Mouse (Mus musculus) ES-Bruce4 (cell line): ENCODE results near the gene Mpc1. TPM values are rescaled to one million over a fixed set of nuclear protein-coding genes. Genes with fewer than 3 reads are reported as not detected.

Experiments used
- H3K27ac ChIP-seq: 2 replicates; pipeline ENCODE4 v1.5.1; 2012; ENCODE audit warnings: low read length, inconsistent platforms; ENCODE audit not compliant: insufficient read depth
- H3K27me3 ChIP-seq: 2 replicates; pipeline ENCODE4 v1.6.1; 2012; ENCODE audit warnings: mild to moderate bottlenecking, low read length, inconsistent platforms; ENCODE audit not compliant: control insufficient read depth, poor library complexity, insufficient read depth, severe bottlenecking
- H3K36me3 ChIP-seq: 2 replicates; pipeline ENCODE4 v1.6.1; 2012; ENCODE audit warnings: inconsistent platforms, mild to moderate bottlenecking, low read length, moderate library complexity; ENCODE audit not compliant: control insufficient read depth, poor library complexity, insufficient read depth, severe bottlenecking
- H3K4me1 ChIP-seq: one replicate; pipeline ENCODE4 v1.8.1; 2011; ENCODE audit warnings: low read length; ENCODE audit not compliant: control insufficient read depth, insufficient read depth
- H3K4me3 ChIP-seq: 2 replicates; pipeline ENCODE4 v1.5.1; 2011; ENCODE audit warnings: low read depth, mild to moderate bottlenecking, low read length
- H3K9ac ChIP-seq: 2 replicates; pipeline ENCODE4 v1.6.1; 2012; ENCODE audit warnings: low read depth, mild to moderate bottlenecking, inconsistent platforms; ENCODE audit not compliant: poor library complexity, severe bottlenecking
- H3K9me3 ChIP-seq: replicated peaks from 2 replicates; pipeline ENCODE4 v1.6.1; 2012; ENCODE audit warnings: mild to moderate bottlenecking, low read length, inconsistent platforms; ENCODE audit not compliant: control insufficient read depth, poor library complexity, insufficient read depth, severe bottlenecking
- CTCF ChIP-seq: IDR thresholded peaks from one replicate; pipeline ENCODE4 v1.8.1; 2011; ENCODE audit warnings: low read depth, low read length
- EP300 ChIP-seq: IDR thresholded peaks from 2 replicates; pipeline ENCODE4 v1.6.1; 2011; ENCODE audit warnings: low read depth, low read length; ENCODE audit not compliant: insufficient read depth
- POLR2A ChIP-seq: IDR thresholded peaks from one replicate; pipeline ENCODE4 v1.8.1; 2011; ENCODE audit warnings: low read length; ENCODE audit not compliant: insufficient read depth
- polyA plus RNA-seq: library from polyadenylated mRNA; stranded (reverse); fragments of >200 nt; gene quantifications from 2 replicates; pipeline ENCODE4 v1.2.4, GENCODE M21; 2011; ENCODE audit warnings: low read depth; ENCODE audit not compliant: missing spikeins, insufficient read depth, insufficient read length

Mpc1 gene
- polyA plus RNA-seq, 1 experiment = 10.3 TPM

DNA sequence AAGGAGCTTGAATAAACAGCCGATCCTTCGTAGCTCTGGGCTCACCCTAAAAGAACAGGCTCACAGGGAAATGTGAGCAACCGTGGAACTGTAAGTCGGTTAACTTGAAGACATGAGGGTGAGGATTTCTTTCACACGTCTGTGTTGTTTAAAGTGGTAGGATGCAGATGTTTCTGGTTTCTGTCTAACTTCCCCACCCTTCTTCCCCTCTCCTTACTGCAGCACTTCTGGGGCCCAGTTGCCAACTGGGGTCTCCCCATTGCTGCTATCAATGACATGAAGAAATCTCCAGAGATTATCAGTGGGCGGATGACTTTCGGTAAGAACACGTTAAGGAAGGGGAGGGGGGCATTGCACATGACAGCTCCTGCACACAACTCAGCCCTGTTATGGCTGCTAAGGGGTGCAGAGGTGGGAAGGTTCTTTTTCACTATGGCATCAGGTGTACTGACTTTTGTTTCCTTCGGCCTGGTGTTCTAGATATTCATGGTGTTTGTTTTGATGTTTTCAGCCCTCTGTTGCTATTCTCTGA is 13.7 kb downstream of the Mpc1 start:
- H3K36me3 ChIP-seq = no peaks in the 10 kb centered on the region
- no peaks in the 10 kb centered on the region for H3K9me3 ChIP-seq
- H3K9ac ChIP-seq = no peak overlapping the region
- no peaks in the 10 kb centered on the region for H3K27me3 ChIP-seq
- no peaks in the 10 kb centered on the region for H3K4me1 ChIP-seq
- H3K27ac ChIP-seq = no peak overlapping the region
- TF ChIP-seq POLR2A (no peak), CTCF (no peak), EP300 (no peak)
- H3K4me3 ChIP-seq = no peak overlapping the region

GRCm38 (mm10) chr17:8297746-8298145 is 15.0 kb downstream of the Mpc1 start:
- no peaks in the 10 kb centered on the region for H3K36me3 ChIP-seq
- no peak overlapping the region for H3K27ac ChIP-seq
- H3K9me3 ChIP-seq = no peaks in the 10 kb centered on the region
- TF ChIP-seq EP300 (no peak), CTCF (no peak), POLR2A (no peak)
- H3K27me3 ChIP-seq = no peaks in the 10 kb centered on the region
- H3K9ac ChIP-seq = no peak overlapping the region
- H3K4me3 ChIP-seq = no peak overlapping the region
- H3K4me1 ChIP-seq = no peaks in the 10 kb centered on the region

DNA sequence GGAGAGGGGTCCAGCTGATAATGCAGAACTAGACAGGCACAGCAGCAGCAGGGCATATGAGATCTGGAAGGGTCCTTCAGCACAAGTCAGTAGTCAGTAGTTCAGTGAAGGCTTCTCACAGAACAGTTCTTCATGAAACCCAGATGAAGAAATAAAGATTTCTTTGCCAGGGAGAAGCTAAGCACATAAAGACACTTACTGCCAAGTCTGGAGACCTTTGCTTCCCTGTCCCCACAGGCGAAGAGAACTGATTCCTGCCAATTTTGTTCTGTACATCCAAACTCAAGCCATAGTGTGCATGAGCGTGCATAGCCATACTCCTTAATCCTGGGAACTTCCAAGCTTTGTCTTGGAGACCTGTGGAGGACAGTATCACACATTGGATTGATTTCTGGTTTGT is 15.6 kb downstream of the Mpc1 start:
- TF ChIP-seq POLR2A = no peak
- TF ChIP-seq CTCF = no peak
- no peaks in the 10 kb centered on the region for H3K36me3 ChIP-seq
- no peaks in the 10 kb centered on the region for H3K9me3 ChIP-seq
- H3K27me3 ChIP-seq = no peaks in the 10 kb centered on the region
- no peak overlapping the region for H3K27ac ChIP-seq
- H3K4me1 ChIP-seq = no peaks in the 10 kb centered on the region
- H3K9ac ChIP-seq = no peak overlapping the region
- no peak overlapping the region for H3K4me3 ChIP-seq

GRCm38 (mm10) chr17:8299524-8299923 is 16.8 kb downstream of the Mpc1 start:
- H3K27me3 ChIP-seq = no peaks in the 10 kb centered on the region
- H3K36me3 ChIP-seq = no peaks in the 10 kb centered on the region
- H3K9me3 ChIP-seq = no peaks in the 10 kb centered on the region
- H3K4me1 ChIP-seq = no peaks in the 10 kb centered on the region
- no peak for TF ChIP-seq POLR2A
- TF ChIP-seq CTCF = no peak
- TF ChIP-seq EP300 = no peak
- no peak overlapping the region for H3K27ac ChIP-seq
- no peak overlapping the region for H3K4me3 ChIP-seq
- H3K9ac ChIP-seq = no peak overlapping the region

DNA sequence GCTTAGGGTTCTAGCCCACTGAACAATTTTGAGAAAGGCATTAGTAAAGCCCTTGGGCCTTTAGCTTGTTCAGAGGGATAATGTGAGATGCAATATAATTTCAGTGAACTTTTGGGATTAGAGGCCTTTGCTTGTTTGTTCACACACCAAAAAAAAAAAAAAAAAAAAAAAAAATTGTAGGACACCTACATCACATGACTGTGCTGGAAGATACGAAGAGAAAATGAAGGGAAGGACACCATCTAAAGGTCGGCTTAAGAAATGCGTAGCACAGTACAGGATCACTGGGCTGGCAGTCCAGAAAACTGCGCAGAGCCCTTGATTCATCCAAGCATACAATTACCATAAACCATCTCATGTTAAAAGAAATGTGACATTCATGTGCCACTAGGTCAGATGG is 18.8 kb downstream of the Mpc1 start:
- H3K9me3 ChIP-seq = no peaks in the 10 kb centered on the region
- no peak overlapping the region for H3K27ac ChIP-seq
- TF ChIP-seq EP300 = no peak
- no peak for TF ChIP-seq POLR2A
- no peak for TF ChIP-seq CTCF
- no peaks in the 10 kb centered on the region for H3K4me1 ChIP-seq
- no peaks in the 10 kb centered on the region for H3K27me3 ChIP-seq
- no peaks in the 10 kb centered on the region for H3K36me3 ChIP-seq
- H3K9ac ChIP-seq = no peak overlapping the region
- H3K4me3 ChIP-seq = no peak overlapping the region

- H3K4me3 ChIP-seq = no peak overlapping the region
- no peak overlapping the region for H3K9ac ChIP-seq
- TF ChIP-seq CTCF (no peak), POLR2A (no peak), EP300 (no peak)
- H3K4me1 ChIP-seq = no peaks in the 10 kb centered on the region
- H3K36me3 ChIP-seq = no peaks in the 10 kb centered on the region
- H3K27ac ChIP-seq = no peak overlapping the region
- no peaks in the 10 kb centered on the region for H3K9me3 ChIP-seq
- no peaks in the 10 kb centered on the region for H3K27me3 ChIP-seq
Observed at GRCm38 (mm10) chr17:8302772-8303438, 20.2 kb downstream of the Mpc1 start.
